Mouse (Mus musculus) spleen, postnatal 14 days (tissue): Measurements from ENCODE around the gene Erv3.

Experiments
- DNase-seq, 2 experiments: peaks; one replicate each; pipeline ENCODE4 v3.0.0; 2021 to 2022; ENCODE audit warnings: low spot score in 2 of 2

Gene Erv3

DNA sequence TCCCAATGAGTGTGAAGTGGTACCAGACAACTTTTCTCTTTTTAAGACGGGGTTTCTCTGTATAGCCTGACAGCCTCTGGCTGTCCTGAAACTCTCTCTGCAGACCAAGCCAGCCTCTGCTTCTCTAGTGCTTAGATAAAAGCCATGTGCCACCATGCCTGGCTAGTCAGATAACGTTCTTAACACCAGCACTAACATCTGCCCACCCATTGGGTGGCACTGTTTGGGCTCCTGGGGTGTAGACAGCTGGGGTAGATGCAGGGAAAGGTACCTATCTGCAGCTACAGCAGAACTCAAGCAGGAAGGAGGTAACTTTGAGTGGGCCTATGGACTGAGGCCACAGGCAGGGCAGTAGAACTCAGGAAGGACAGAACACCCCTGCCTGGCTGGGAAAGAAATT, 34.0 kb downstream of the Erv3 start:
- DNase-seq: peak; percentile 30 to 40

DNA sequence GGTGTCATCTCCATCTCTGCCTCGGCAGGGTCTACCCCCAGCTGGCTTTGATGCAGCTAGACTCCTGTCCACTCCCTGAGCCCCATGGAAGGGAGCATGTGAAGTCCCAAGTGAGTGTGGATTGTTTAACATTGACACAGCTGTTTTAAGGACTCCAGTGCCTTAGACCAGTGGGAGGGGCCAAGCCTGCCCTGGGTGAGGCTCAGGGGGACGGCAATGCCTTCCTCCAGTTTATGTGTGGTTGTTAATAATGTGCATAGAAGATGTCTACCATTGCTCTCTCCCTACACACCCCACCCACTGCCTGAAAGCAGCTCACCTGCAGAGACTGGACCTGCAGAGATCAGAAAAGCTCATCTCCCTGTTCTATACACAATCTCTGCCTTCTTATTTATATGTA, 35.6 kb downstream of the Erv3 start:
- DNase-seq: no peak

DNA sequence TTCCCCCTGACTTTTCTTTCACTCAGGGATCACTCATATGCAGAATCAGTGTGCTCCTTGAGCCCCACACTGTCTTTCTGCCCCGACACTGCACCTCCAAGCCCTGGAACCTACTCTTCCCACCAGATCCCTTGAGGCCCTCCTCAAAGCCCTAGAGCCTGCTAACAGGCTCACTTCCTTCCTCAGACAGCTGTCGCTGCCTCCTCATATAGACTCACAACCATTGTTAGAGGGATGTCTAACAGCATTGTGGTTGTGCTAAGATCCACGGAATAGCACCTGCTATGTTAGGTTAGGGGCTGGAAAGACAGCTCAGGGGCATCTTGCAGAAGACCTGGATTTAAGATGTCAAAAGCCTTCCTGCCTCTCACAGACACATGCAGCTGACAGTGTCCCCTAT, 37.1 kb downstream of the Erv3 start:
- DNase-seq: no peak

DNA sequence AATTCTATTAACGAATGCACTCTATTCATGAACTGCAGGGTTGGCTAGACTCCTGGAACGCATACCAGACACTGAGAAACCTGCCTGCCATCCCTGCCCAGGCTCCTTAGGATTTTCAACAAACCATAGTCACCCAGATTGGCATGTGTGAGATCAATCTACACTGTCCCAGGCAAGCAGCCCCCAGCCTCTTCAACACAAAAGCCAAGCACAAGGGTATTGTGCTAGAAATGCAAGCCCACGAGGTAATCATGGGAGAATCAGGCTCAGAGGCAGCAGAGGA, 37.9 kb downstream of the Erv3 start:
- no peak for DNase-seq

DNA sequence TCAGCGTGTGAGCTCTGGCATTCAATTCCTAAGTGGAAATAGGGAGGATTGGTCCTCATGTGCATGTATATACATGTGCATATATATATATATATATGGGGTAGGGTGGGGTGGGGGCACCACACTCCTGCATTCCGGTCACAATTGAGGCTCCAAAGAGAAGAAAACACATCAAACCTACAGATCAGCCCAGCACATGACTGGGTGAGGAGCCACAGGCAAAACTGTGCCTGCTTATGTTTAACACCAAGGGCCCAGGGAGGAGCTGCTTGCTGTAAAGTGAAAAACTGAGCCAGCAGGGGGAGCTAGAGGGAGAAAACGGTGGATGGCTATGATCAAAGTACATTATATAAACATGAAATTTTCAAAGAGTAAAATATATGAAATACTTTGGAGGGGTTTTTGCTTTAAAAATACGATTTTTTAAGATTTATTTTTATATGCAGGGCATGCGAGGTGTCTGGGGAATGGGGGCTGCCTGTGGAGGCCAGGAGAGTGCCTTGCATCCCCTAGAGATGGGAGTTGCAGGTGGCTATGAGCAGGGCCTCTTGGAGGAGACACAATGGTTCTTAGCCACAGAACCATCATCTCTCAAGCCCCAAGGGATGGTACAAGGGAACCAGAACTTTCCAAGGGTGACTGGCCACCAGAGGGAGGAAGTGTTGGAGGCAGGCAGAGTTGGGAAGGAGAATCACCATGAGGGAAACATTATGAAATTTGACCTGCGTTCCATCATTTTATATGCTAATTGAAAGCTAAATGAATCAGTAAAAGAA, 38.4 kb downstream of the Erv3 start:
- DNase-seq: peak; percentile 69 to 89

DNA sequence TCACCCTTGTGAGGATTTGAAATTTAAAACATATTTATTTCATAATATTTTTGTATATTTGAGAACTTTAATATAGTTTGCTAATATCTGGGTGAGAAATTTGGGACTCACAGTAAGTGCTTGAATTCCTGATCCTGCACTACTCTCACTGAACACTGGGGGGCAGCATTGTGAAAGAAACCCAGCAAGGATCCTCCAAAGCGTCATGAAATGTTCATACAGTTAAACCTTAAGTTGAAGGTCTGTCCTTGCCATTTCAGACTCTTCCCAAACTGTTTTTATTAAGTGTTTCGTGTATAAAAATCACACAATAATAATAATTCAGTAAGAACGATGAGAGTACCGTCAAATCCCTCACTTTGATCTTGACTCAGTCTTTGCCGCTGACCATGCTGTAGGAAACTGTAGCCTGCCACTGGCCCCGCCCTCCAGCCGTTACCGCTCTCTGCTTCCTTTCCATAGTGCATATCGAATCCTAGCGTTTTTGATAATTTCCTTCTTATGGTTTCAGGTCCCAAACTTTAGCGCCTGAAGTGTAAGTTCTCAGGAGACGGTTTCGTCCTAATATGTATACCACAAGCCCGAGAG, 39.4 kb downstream of the Erv3 start:
- peak; percentile 74 to 85 for DNase-seq

DNA sequence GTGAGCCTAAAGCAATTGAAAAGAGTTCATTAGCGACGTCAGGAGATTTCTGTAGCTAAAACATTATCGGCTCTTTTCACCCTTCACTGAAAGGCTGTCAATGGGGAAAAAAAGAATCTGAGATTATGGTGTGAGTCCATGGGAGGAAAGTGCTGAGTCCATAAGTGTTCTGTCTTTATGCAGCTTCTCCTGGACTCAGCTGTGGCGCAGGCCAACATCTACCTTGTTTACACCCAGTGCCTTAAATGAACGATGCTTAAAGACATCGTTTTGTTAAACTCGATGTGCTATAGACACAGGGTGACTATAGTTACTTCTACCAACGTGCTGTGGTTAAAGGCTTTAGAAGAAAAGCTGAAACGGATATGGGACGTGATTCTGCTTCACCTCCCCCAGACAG, 45.2 kb downstream of the Erv3 start:
- no peak for DNase-seq

DNA sequence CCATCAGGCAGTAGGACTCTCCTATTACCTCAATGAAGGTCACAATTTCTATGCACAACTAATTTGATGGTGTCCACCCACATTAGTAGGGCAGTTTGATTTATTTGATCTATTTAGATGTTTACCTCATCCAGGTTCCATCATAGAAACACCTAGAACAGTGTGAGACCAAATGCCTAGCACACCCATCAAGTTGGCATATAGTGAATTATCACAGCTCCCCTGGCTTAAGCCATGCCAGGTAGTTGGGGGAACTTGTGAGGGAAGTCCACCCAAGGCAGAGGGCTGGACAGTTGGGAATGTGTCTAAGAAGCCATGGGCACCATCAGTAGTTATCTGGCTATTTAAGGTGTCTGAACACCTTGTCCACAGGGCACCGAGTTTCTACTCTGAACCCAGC, 46.1 kb downstream of the Erv3 start:
- DNase-seq: no peak

DNA sequence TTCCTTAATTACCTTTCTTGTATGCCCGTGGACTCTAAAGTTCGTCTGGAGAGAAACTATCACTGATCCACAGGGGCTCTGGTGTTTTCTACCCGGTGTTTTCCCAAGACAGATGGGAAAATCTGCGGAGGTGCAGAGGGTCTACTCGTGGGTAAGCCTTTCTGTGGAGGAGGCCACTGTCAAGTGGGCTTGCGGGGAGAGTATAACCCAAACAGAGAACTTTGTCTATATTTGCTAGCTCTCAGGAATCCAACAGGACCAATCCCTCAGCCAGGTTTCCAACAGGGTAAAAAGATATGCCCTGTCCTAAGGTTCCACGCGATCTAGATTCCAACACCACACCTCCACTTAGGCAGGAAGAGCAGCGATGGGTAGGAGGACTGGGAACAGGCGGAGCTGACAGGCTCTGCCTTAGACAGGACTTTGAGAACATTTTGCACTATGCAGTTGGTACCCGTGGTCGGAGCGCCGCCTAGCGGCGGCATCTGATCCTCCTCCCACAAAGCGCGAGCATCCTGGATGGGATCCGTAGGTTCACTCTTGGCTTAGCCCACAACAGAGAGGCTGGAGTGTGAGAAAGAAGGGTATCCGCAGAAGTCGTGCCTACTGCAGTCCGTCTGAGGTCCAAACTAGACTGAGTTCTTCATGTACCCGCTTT, 46.9 kb downstream of the Erv3 start:
- no peak for DNase-seq

DNA sequence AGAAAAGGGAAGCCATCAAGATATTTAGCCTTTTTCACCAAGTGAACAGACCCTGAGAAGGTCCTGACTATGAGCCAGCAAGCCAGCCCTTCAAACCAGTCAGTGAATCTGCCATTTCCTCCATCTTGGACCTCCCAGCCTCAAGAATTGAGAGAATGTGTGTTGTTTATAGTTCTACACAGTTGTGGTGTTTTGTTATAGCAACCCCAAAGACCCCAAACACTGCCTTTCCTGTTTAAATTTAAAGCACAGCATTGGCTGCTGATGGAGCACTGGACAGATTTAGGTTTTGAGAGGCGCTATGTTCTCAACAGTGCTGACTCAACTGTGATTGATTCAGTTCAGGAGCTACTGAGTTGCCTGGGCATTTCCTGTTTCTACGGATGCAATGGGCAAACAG, 47.9 kb downstream of the Erv3 start:
- no peak for DNase-seq

DNA sequence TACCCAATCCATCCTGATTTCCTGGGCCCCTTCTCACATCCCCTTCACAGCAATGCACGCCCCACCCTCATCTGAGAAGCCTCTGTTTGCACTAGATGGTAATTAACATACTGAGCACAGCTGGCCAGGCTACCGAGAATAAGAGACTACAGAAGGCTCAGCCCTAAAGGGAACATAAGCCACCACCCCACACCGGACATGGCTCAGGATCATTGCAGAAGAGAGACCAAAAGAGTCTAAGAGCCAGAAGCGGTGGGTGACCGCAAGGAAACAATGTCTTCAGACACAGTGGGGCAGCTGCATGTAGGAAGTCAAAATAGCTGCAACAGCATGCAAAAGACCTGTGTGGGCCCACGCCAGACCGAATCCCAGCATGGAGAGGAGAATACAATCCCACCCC, 50.7 kb downstream of the Erv3 start:
- no peak for DNase-seq

DNA sequence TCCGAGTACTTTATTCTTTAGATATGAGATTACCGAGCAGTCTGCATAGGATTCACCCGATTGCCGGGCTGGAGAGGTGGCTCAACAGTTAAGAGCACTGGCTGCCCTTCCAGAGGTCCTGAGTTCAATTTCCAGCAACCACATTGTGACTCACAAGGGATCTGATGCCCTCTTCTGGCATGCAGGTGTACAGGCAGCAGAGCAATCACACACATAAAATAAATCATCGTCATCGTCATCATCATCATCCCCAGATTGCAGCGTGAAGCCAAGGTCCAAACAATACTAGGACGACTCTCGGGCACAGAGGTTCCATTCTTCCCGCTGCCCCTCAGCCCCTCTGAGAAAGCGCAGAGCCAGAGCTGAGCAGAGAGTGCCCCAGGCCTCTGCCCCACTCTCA, 51.9 kb downstream of the Erv3 start:
- no peak for DNase-seq

DNA sequence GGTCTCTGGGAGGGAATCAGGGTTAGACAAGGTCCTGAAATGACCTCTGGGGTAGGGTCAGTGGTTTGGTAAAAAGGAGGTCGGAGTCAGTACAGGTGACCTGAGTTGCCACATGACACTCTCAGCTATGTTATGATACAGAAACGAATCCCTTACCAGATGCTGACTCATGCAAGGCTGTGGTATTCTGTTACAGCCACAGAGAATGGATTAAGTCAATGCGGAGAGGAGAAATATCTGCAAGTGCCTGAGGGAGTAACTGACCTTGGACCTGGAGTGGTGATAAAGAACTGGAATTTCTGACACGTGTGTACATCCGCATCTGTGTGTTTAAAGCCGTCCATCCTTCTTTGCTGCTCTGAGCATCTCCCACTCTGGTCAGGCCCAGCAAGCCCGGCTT, 52.7 kb downstream of the Erv3 start:
- no peak for DNase-seq

DNA sequence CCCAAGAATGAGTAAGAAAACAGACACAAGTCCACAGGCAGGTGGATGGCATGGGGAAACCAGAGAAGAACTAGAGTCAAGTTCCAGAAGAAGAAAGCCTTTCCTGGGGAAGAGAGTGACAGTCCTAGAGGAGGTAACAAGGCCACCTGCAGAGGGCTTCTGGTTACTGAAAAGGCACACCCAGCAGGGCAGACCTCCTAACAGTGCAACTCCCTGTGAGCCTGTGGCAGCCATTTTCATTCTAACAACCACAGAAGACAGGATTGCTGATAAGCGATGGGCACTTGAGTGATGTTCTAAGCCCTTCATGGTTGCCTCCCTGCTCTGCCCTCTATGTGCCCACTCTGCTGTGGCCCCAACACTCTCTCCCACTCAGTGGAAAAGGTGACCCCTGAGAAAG, 54.2 kb downstream of the Erv3 start:
- DNase-seq: no peak

DNA sequence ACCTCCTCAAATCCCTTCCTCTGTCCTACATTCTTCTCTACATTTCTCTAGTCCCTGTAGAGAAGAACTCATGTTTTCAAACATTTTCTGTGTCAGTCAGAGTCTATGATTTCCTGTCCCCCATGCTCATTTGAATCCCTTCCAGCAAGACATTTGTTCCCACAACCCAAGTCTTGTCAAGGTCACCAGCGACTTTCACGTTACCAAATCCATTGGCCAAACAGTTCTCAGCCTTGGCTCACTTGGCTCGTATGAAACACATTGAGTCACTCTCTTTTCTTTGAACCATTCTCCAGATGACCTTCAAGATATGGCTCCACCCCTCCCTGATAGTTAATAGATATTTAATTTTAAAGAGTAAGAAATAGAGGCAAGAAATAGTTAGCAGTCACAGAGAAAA, 55.7 kb downstream of the Erv3 start:
- DNase-seq: no peak
